Mouse (Mus musculus) cerebellum, adult 9-11 months (tissue): ENCODE results near the gene Mtln.

Experiments
- DNase-seq: peaks from one replicate; pipeline ENCODE4 v3.0.0; 2022

The Mtln gene

GRCm38 (mm10) chr2:127751849-127752610 lies 40.3 kb downstream of the Mtln start:
- no peak for DNase-seq

GRCm38 (mm10) chr2:127749376-127749775 lies 42.9 kb downstream of the Mtln start:
- no peak for DNase-seq

GRCm38 (mm10) chr2:127748316-127748715 lies 44.0 kb downstream of the Mtln start:
- no peak for DNase-seq

- no peak for DNase-seq
Observed at GRCm38 (mm10) chr2:127742637-127743036, 49.7 kb downstream of the Mtln start.
